Mouse (Mus musculus): ENCODE measurements around the gene Gbf1. TPM values are rescaled to one million over a fixed set of nuclear protein-coding genes. Genes with fewer than 3 reads are reported as not detected.
A peak's percentile ranks its signal among the peaks of the same experiment; 100 is the strongest.
"Not testable (repeated sequence)": the region's sequence is repeated elsewhere in the genome, so short reads cannot be mapped to it uniquely, and the experiment has no call there.

Gbf1 gene
- polyA plus RNA-seq (2015; fragmentation: Nextera tagmentation; extraction: Ambion mirVana), result 59.3 and 63.1 TPM in 2 replicates

DNA sequence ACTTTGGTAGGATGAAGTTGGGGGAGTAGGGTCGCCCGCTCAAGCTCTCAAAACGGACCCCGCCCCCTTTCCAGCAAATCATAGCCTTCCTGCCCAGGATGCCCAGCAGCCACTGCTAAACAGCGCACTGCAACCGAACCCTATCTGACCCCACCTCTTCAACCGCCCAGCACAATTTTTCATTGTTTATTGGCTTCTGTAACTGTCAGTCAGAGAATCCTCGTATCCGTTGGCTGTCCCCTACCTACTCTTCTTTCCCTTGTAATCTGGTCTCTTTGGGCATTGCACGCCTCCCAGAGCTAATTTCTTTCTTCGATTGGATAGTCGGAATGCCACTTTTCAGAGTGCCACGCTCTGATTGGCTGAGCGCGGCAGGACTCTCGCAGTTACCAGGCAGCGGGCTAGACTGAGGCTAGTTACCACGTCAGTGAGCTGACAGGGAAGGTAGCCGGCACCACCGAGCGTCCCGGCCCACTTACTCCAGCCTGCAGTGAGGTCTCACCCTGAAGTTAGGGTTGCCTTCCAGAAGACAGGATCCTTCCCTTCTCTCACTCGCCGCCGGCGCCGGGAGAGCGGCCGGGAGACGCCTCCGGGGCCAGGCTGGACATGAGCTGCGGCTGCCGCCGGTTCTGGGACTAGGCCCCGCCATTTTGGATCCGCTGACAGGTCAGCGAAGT, at the start of gene Gbf1:
TSS of gene Gbf1 (plus strand) at position 383 of the 677 bp plus-strand sequence.
- under 1% methylated on average over 37 of the region's 37 CpGs for WGBS
- ATAC-seq (ENCODE audit: insufficient read depth, low FRiP score, low read depth), result peak; percentile 98

DNA sequence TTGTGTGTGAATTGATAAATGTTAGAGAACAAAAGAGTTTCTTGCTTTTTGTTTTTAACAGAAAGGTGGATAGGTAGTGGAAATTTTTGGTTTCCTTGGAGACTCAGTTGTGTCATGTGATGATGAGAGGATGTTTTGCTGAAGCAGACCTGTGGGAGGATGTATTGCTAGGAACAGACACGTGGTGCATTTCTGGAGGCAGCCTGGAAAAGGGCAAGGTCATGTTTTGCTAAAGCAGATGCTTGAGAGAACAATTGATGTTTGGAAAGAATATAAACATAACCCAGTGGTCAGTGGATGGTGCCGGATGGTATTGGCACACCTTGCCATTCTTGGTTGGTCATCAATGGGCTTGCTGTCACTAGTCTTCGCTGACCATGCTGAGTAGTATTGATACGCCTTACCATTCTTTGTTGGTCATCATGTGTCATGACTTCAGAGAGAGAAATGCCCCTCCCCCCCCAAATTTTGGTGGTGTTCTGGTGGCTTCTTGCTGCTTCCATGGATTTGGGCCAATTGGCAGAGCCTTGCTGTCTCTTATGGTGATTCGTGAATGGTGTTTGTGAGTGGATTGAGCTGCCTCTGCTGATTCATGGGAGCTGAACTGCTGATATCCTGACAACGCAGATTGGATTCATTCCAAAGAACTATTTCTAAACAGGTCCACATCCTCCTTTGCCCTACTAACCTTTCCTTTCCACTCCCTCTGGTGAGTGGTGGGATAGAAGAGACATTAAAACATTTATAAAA, 48.7 kb upstream of the Gbf1 start:
- H3K27ac ChIP-seq, result no peak overlapping the region
- no peak overlapping the region for H3K9ac ChIP-seq
- H3K36me3 ChIP-seq, result no peaks in the 10 kb centered on the region
- no peaks in the 10 kb centered on the region for H3K4me1 ChIP-seq
- 80% methylated on average over 6 of the region's 6 CpGs for WGBS
- no peak overlapping the region for H3K4me2 ChIP-seq
- H3K27me3 ChIP-seq (replicated peaks), result no peaks in the 10 kb centered on the region
- no peak overlapping the region for H3K4me3 ChIP-seq (replicated peaks)
- H3K9me3 ChIP-seq, result no peaks in the 10 kb centered on the region
- ATAC-seq (ENCODE audit: insufficient read depth, low FRiP score, low read depth), result no peak

More for the DNA sequence above, at the start of gene Gbf1:
- H3K27ac ChIP-seq, result 0 out of 2 replicates have a peak within 1 kb of the TSS, but pooled peaks have one; percentile 8
- peaks cover 33% of the 10 kb centered on the region for H3K4me1 ChIP-seq
- H3K9ac ChIP-seq, result peak within 1 kb of the TSS; percentile 50
- H3K27me3 ChIP-seq (replicated peaks), result peaks cover 33% of the 10 kb centered on the region
- H3K4me3 ChIP-seq (replicated peaks), result peak within 1 kb of the TSS; percentile 70
- no peaks in the 10 kb centered on the region for H3K36me3 ChIP-seq
- H3K9me3 ChIP-seq, result no peaks in the 10 kb centered on the region
- peak within 1 kb of the TSS; percentile 90 for H3K4me2 ChIP-seq

DNA sequence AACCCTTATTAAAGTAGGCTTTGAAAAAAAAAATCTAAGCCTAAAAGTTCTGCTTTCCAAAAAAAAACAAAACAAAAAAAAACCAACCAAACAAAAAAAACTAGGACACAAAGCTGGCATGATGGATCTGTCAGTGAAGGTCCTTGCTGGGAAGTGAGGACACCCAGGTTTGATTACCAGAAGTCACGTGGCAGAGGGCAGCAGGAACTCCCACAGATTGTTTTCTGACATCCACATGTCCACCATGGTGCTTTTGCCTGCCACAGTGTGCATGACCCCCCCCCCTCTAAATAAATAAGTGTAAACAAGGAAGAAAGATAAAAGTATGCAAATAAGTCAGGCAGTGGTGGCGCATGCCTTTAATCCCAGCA, 48.1 kb upstream of the Gbf1 start:
- ATAC-seq (ENCODE audit: insufficient read depth, low FRiP score, low read depth), result no peak
- H3K9ac ChIP-seq, result no peak overlapping the region
- no peaks in the 10 kb centered on the region for H3K27me3 ChIP-seq (replicated peaks)
- H3K27ac ChIP-seq, result no peak overlapping the region
- H3K4me2 ChIP-seq, result no peak overlapping the region
- no peaks in the 10 kb centered on the region for H3K4me1 ChIP-seq
- WGBS, result 73% methylated on average over 2 of the region's 2 CpGs
- no peaks in the 10 kb centered on the region for H3K9me3 ChIP-seq
- H3K36me3 ChIP-seq, result no peaks in the 10 kb centered on the region
- H3K4me3 ChIP-seq (replicated peaks), result no peak overlapping the region

DNA sequence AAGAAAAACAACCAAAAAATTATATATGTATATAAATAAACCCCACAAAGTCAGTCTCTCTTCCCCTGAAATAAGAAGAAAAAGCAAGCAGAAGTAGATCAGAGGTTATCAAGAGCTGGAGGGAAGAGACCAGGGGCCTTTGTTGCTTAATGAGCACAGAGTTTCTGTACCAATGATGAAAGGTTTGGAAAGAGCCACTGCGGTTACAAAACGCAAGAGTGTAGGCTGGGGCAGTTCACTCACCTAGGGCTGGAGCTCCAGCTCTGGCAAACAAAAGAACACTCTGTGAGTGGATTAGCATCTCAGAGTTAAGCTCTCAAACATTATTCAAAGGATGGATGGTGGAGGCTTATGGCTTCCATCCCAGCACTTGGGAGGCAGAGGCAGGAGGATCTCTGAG, 42.1 kb upstream of the Gbf1 start:
- Histone ChIP-seq H3K27me3 (replicated peaks) (no peaks in the 10 kb centered on the region), H3K4me2 (no peak overlapping the region), H3K27ac (no peak overlapping the region), H3K36me3 (no peaks in the 10 kb centered on the region), H3K9me3 (no peaks in the 10 kb centered on the region), H3K4me3 (replicated peaks) (no peak overlapping the region), H3K9ac (no peak overlapping the region), H3K4me1 (no peaks in the 10 kb centered on the region)
- ATAC-seq (ENCODE audit: insufficient read depth, low FRiP score, low read depth), result no peak
- WGBS, result 80% methylated on average over 2 of the region's 2 CpGs

DNA sequence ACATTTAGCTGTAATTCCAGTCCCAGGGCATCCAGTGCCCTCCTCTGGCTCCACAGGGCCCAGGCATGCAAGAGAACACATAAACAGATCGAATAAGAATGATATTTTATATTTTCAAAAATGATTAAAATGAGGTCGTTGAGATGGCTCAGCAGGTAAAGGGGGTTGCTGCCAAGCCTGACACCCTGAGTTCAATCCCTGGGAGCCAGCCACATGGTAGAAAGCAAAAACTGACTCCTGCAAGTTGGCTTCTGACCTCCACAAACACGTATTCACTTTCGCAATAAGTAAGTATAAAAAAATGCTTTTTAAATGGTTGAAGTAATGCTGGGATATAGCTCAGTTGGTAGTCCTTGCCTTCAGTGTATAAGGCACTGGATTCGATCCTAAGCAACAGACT, 41.5 kb upstream of the Gbf1 start:
- no peak for ATAC-seq (ENCODE audit: insufficient read depth, low FRiP score, low read depth)
- no peak overlapping the region for H3K4me2 ChIP-seq
- WGBS, result 79% methylated on average over 5 of the region's 5 CpGs
- H3K4me1 ChIP-seq, result no peaks in the 10 kb centered on the region
- no peaks in the 10 kb centered on the region for H3K27me3 ChIP-seq (replicated peaks)
- H3K36me3 ChIP-seq, result no peaks in the 10 kb centered on the region
- no peak overlapping the region for H3K9ac ChIP-seq
- H3K9me3 ChIP-seq, result no peaks in the 10 kb centered on the region
- no peak overlapping the region for H3K27ac ChIP-seq
- H3K4me3 ChIP-seq (replicated peaks), result no peak overlapping the region

DNA sequence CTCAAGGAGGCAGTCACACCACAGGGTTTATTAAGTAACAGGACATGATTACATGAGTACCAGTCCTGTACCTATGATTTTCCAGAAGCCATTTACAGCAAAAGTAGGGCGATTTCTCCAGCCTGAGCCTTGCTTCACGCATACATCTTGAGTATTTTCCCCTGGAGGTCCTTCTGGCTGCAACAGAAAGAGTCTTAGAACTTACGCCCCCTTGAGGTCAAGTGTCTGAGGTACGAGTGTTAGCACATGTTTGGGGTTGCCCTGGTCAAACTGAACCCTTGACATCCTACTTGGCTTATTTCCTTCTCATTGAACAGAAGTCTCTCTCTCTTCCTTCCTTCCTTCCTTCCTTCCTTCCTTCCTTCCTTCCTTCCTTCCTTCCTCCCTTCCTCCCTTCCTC, 37.7 kb upstream of the Gbf1 start:
- H3K4me3 ChIP-seq (replicated peaks), result no peak overlapping the region
- no peak overlapping the region for H3K27ac ChIP-seq
- H3K4me1 ChIP-seq, result no peaks in the 10 kb centered on the region
- 47% methylated on average over 4 of the region's 4 CpGs for WGBS
- no peaks in the 10 kb centered on the region for H3K36me3 ChIP-seq
- no peak overlapping the region for H3K4me2 ChIP-seq
- no peak for ATAC-seq (ENCODE audit: insufficient read depth, low FRiP score, low read depth)
- no peaks in the 10 kb centered on the region for H3K27me3 ChIP-seq (replicated peaks)
- H3K9ac ChIP-seq, result no peak overlapping the region
- no peaks in the 10 kb centered on the region for H3K9me3 ChIP-seq

DNA sequence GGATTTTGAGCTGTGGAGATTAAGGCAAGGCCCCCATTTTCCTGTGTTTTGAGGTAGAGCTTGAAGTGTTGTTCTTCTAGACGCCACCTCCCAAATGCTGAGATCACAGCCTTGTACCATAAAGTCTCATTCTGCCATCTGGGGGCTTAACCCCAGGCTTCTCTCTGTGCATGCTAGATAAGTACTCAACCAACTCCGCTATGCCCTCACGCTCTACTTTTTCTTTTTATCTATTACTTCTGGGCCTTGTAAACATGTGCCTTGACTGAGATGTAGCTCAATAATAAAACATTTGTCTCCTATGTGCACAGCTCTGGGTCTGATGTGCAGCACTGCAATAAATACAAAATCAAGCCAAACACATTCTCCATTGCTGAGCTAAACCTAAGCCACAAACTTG, 32.9 kb upstream of the Gbf1 start:
- Histone ChIP-seq H3K9ac (no peak overlapping the region), H3K4me2 (no peak overlapping the region), H3K27ac (no peak overlapping the region), H3K9me3 (no peaks in the 10 kb centered on the region), H3K4me1 (no peaks in the 10 kb centered on the region), H3K4me3 (replicated peaks) (no peak overlapping the region), H3K27me3 (replicated peaks) (no peaks in the 10 kb centered on the region), H3K36me3 (no peaks in the 10 kb centered on the region)
- WGBS, result 79% methylated on average over 3 of the region's 3 CpGs
- ATAC-seq (ENCODE audit: insufficient read depth, low FRiP score, low read depth), result no peak

DNA sequence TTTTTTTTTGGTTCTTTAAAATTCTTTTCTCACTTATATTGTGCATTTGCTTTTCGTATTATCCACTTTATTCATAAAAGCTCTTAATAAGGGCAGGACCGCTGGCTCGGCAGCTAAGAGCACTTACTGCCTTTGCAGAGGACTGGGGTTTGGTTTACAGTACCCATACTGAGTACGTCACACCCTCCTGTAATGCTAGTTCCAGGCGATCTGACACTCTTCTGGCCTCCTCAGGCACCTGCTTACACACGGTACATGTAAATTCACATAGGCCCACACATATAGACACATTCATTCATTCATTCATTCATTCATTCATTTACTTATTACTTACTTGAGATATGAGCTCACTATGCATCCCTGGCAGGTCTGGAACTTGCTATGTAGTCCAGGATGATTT, 31.4 kb upstream of the Gbf1 start:
- no peaks in the 10 kb centered on the region for H3K27me3 ChIP-seq (replicated peaks)
- H3K9ac ChIP-seq, result no peak overlapping the region
- ATAC-seq (ENCODE audit: insufficient read depth, low FRiP score, low read depth), result no peak
- H3K36me3 ChIP-seq, result no peaks in the 10 kb centered on the region
- H3K9me3 ChIP-seq, result no peaks in the 10 kb centered on the region
- 68% methylated on average over 6 of the region's 6 CpGs for WGBS
- H3K4me2 ChIP-seq, result no peak overlapping the region
- H3K27ac ChIP-seq, result no peak overlapping the region
- H3K4me1 ChIP-seq, result no peaks in the 10 kb centered on the region
- no peak overlapping the region for H3K4me3 ChIP-seq (replicated peaks)

DNA sequence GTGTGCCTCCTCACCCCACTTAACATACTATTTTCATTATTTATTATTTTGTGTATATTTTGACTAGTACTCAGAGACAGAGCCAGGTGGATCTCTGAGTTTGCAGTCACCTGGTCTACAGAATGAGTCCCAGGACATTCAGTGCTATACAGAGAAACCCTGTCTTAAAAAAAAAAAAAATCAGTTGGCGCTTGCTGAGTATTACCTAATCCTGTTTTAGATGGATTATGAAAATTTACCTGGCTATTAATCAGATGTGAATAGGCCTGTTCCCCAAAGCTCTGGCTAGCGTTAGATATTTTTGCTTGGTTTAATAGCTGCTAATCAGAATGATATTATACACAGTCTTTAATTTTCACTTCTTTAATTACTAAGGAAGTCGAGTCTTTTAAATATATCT, 28.4 kb upstream of the Gbf1 start:
- H3K27me3 ChIP-seq (replicated peaks), result no peaks in the 10 kb centered on the region
- no peak overlapping the region for H3K4me3 ChIP-seq (replicated peaks)
- no peak overlapping the region for H3K4me2 ChIP-seq
- no peak overlapping the region for H3K9ac ChIP-seq
- no peaks in the 10 kb centered on the region for H3K9me3 ChIP-seq
- no peak for ATAC-seq (ENCODE audit: insufficient read depth, low FRiP score, low read depth)
- no peaks in the 10 kb centered on the region for H3K4me1 ChIP-seq
- no peak overlapping the region for H3K27ac ChIP-seq
- H3K36me3 ChIP-seq, result no peaks in the 10 kb centered on the region
- WGBS, result 75% methylated on average over 3 of the region's 3 CpGs

DNA sequence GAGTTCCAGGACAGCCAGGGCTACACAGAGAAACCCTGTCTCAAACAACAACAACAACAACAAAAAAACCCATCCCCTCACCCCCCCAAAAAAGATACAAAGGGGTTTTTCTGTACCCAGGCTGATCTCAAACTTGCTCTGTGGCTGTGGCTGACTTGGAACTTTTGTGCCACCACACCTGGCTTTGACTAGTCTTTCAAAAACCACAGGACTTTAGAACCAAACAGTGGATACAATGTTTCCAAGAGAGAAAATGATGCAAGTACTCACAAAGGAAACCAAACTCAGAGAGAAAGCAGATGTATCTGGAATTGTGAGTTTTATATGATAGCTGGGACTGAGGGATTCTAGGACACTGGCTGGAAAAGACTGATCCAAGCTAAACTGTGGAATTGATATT, 27.7 kb upstream of the Gbf1 start:
- Histone ChIP-seq H3K9me3 (no peaks in the 10 kb centered on the region), H3K4me1 (no peaks in the 10 kb centered on the region), H3K36me3 (no peaks in the 10 kb centered on the region), H3K4me3 (replicated peaks) (no peak overlapping the region), H3K27me3 (replicated peaks) (no peaks in the 10 kb centered on the region), H3K27ac (no peak overlapping the region), H3K9ac (no peak overlapping the region), H3K4me2 (no peak overlapping the region)
- no peak for ATAC-seq (ENCODE audit: insufficient read depth, low FRiP score, low read depth)

DNA sequence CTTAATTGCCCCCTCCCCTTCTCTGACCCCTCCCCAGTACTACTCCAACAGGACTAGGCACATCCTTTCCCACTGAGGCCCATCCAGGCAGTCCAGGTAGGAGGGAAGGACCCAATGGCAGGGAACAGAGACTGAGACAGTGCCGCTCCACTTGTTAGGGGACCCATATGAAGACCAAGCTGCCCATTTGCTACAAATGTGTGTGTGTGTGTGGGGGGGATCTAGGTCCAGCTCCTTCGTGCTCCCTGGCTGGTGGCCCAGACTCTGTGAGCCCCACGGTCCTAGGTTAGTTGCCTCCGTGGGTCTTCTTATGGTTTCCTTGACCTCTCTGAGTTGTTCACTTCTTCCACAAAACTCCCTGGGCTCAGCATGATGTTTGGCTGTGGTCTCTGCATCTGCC, 26.0 kb upstream of the Gbf1 start:
- ATAC-seq (ENCODE audit: insufficient read depth, low FRiP score, low read depth), result no peak
- no peaks in the 10 kb centered on the region for H3K36me3 ChIP-seq
- H3K4me3 ChIP-seq (replicated peaks), result no peak overlapping the region
- WGBS, result 81% methylated on average over 4 of the region's 4 CpGs
- peaks cover 9% of the 10 kb centered on the region for H3K27me3 ChIP-seq (replicated peaks)
- H3K27ac ChIP-seq, result no peak overlapping the region
- no peak overlapping the region for H3K4me2 ChIP-seq
- H3K9ac ChIP-seq, result no peak overlapping the region
- no peaks in the 10 kb centered on the region for H3K9me3 ChIP-seq
- no peaks in the 10 kb centered on the region for H3K4me1 ChIP-seq

DNA sequence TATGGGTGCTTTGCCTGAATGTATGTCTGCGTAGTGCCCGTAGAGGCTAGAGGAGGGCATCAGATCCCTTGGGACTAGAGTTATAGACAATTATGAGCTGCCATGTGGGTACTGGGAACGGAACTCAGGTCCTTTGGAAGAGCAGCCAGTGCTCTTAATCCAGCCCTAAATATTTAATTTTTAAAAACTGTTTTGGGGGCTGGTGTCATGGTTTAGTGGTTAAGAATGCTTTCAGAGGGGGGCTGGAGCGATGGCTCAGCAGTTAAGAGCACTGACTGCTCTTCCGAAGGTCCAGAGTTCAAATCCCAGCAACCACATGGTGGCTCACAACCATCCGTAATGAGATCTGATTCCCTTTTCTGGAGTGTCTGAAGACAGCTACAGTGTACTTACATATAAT, 22.6 kb upstream of the Gbf1 start:
- ATAC-seq (ENCODE audit: insufficient read depth, low FRiP score, low read depth); H3K9me3 ChIP-seq; H3K4me3 ChIP-seq (replicated peaks); H3K27ac ChIP-seq; H3K4me1 ChIP-seq; H3K9ac ChIP-seq; H3K36me3 ChIP-seq; H3K4me2 ChIP-seq: not testable (repeated sequence)
- 71% methylated on average over 6 of the region's 6 CpGs for WGBS
- H3K27me3 ChIP-seq (replicated peaks), result peaks cover 40% of the 10 kb centered on the region
